Mouse (Mus musculus): Measurements from ENCODE around the gene Plekhh2.

- no peak for TF ChIP-seq CTCF (conservative IDR thresholded peaks at IDR 0.05; ENCODE audit: low read length)
- no peak for TF ChIP-seq POU5F1 (IDR thresholded peaks at IDR 0.05; ENCODE audit: borderline replicate concordance, low read length)
- TF ChIP-seq NANOG (IDR thresholded peaks at IDR 0.05; ENCODE audit: borderline replicate concordance, low read length) = no peak
Measured at GRCm38 (mm10) chr17:84656653-84657421, 145.1 kb downstream of the Plekhh2 start.
